Mouse (Mus musculus) adrenal gland, postnatal 10 days (tissue): ENCODE measurements around the gene Mgat4d. TPM values are rescaled to one million over a fixed set of nuclear protein-coding genes. Genes with fewer than 3 reads are reported as not detected.
A peak's percentile ranks its signal among the peaks of the same experiment; 100 is the strongest.
"Not testable (repeated sequence)": the region's sequence is repeated elsewhere in the genome, so short reads cannot be mapped to it uniquely, and the experiment has no call there.

ENCODE experiments used
- DNase-seq: peaks from one replicate; pipeline ENCODE4 v3.0.0; 2021; ENCODE audit warnings: mixed read lengths
- long read RNA-seq, 2 experiments: library from polyadenylated mRNA; stranded (forward); transcript quantifications; one replicate each; pipeline ENCODE4 v2.0.0; 2021
- total RNA-seq, 2 experiments: library from RNA; stranded (reverse); gene quantifications; 2 replicates each; pipeline ENCODE4 v1.2.3; 2021

Mgat4d gene
- not detected for total RNA-seq
- long read RNA-seq, experiment 1: 0 reads
- long read RNA-seq, experiment 2: 0 reads

- DNase-seq: no peak
These were observed at the start of gene Mgat4d for GRCm38 (mm10) chr8:83348263-83348662. Gene Mgat4d, plus strand, starts transcription at chr8:83348471.

- peak; percentile 49 for DNase-seq
These were observed 48.1 kb upstream of the Mgat4d start for GRCm38 (mm10) chr8:83300135-83300534.

DNA sequence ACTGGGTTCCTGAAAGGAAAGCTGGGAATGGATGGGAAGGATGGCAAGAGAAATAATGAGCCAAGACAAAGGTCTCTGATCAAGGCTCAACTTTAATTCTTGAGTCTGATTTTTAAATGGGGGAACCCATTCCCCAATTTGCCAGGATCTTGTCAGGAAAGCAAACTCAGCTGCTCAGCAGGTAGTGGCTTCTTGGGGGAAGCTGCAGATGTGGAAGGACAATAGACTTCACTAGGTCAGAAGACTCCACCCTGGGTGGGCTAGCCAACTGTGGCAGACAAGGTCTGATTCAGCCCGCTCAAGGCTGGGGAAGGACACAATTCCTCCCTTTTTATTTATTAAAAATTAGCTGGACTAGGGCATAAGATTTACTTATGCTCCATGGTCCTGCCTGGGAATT lies 43.3 kb upstream of the Mgat4d start:
- DNase-seq: no peak

DNA sequence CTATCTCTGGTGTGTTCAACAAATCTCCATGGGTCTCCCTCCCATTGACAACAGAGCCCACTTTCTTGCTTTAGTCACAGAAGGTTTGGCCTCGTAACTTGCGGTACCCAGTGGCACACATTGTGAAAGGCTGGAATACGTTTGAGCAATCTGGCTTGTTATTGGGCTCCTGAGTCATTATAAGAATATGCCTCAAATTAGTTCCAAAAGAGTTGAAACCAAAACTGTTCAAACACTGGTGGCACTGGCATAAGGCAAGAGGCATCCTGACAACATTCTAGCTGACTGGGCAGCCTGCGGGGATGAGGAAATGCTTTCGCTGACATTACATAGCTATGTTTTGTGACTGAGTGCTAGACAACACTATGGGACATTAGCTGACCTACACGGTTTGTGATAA lies 38.4 kb upstream of the Mgat4d start:
- no peak for DNase-seq

- DNase-seq: not testable (repeated sequence)
These were observed 33.2 kb upstream of the Mgat4d start for GRCm38 (mm10) chr8:83315084-83315483.

GRCm38 (mm10) chr8:83315691-83316090 lies 32.6 kb upstream of the Mgat4d start:
- DNase-seq: no peak

- DNase-seq: no peak
These were observed 27.7 kb upstream of the Mgat4d start for GRCm38 (mm10) chr8:83320543-83320942.

DNA sequence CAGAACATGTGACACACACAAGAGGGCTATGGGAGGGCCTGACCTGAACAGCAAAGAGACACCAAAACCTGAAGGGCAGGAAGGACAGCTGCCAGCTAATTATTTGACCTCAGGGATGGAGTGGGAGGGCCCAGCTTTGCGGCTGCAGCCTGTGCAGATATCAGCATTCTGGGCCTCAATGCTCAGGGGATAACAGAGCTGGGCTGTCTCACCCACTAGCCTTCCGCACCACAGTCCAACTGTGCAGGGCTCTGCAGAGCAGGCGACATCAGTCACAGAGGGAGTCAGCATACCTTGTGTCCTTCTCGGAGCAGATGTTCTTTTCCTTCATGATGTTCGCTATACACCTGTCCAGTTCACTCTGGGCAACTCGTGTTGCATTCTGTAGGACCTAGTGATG lies 25.9 kb upstream of the Mgat4d start:
- no peak for DNase-seq

DNA sequence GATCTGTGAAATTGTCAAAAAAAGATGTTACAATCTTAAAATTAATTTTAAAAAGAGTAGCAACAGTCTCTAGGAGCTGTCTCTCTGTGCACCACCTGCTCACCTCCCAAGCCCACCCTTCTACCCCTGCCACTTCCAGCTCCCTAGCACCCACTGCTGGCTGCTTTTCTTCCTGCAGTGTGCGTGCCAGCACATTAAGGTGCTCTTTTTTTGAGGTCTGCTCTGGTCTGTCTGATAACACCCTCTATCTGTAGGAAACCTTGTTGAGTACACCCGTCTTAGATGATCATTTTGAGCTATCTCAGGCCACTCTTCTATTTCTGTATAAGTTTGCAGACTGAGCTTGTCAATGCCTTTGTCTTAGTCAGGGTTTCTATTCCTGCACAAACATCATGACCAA lies 25.2 kb upstream of the Mgat4d start:
- DNase-seq: no peak

GRCm38 (mm10) chr8:83327889-83328288 lies 20.4 kb upstream of the Mgat4d start:
- DNase-seq: no peak

GRCm38 (mm10) chr8:83331567-83331898 lies 16.7 kb upstream of the Mgat4d start:
- peak; percentile 31 for DNase-seq

DNA sequence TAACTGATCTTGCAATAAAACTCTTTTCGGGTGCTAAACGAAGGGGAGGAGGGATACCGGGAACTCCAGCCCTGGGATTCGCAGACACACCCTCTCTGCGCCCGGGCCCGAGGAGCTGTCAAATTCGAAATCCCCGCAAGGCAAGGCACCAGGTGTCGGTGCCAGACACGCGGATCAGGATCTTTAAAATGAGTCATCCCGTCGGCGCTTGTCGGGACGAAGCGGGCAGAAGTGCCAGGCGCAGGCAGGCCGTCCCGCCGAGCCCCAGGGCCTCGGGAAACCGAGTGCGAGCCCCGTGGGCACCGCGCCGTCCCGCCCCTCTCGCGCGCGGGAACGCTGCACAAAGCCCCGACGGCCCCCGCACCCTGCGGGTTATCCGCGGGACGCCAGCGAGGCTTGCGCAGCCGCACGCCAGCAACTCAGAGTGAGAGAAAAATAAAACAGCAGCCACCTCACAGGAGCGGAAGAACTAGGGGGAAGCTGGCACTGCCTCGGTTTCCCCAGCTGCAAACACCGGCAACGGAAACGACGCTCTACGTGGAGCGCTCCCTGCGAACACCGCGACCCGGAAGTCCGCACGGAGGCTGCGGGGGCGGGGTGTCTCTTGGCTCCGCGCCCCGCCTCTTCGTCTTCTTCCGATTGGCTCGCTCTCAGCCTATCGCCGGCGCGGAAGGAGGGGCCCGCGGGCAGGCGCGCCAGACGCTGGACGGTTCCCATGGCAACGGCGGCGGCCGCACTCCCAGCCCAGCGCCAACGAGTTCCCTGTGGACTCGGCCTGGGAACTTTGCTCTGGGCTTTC lies 16.2 kb upstream of the Mgat4d start, which contains the start of gene Elmod2:
Gene Elmod2 (minus strand): TSS at position 588 of the 799 bp plus-strand sequence.
- DNase-seq: peak; percentile 99

- no peak for DNase-seq
These were observed 15.4 kb upstream of the Mgat4d start for GRCm38 (mm10) chr8:83332864-83333263.

- DNase-seq: no peak
These were observed 6.2 kb upstream of the Mgat4d start for GRCm38 (mm10) chr8:83342076-83342475.

DNA sequence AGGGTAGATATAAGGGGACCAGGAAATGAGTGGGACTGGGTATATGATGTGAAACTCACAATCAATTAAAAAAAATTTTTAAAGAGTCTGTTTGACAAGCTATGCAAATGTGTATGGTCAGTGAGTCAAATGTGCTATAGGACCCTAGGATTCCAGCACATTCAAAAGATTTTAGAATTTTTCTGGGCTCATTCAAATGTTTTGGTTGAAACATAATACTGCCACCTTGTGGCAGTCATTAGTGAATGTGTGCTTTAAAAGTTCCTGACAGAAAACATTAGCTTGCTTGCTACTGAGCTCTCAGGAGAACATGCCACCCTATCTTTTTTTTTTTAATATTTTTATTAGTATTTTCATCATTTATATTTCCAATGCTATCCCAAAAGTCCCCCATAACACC lies 5.6 kb upstream of the Mgat4d start:
- no peak for DNase-seq

GRCm38 (mm10) chr8:83351315-83351714 lies 3.0 kb downstream of the Mgat4d start:
- DNase-seq: peak; percentile 43

- DNase-seq: peak; percentile 12
These were observed 15.0 kb downstream of the Mgat4d start for GRCm38 (mm10) chr8:83363156-83363769.

DNA sequence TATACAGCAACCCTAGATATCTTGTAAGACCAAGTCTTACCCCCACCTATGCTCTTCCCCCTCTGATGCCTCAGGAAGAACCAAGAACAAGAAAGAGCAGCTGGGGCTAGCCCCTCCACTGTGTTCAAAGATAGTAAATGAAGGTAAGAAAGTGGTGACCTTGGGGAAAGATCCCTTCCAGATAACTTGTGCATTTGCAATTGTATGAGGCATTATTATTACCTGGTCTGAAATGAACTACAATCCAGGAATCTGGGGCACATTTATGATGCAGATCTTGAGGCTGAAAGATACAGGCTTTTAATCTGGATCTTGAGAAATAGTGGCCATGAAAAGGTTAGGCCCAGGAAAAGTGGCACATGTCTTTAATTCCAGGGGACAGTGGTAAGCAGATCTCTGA lies 29.0 kb downstream of the Mgat4d start:
- DNase-seq: no peak

DNA sequence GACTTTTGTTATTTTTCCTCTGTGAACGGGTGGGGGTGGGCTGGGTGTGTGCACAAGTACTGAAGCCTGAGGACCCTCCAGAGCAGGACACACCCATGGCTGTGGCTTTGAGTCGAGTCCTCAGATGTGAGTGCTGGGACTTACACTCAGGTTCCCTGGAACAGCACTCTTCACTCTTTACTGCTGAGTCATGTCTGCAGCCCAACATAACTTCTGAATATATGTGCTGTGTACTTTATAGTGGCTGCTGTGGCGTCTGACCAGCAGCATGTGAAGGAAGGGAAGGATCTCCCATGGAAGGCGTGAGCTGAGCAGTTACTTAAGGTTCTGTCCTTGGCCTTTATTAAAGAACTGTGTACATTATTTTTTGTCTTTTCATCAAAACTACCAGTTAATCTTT lies 31.9 kb downstream of the Mgat4d start:
- no peak for DNase-seq

- DNase-seq: no peak
These were observed 32.7 kb downstream of the Mgat4d start for GRCm38 (mm10) chr8:83381016-83381415.

GRCm38 (mm10) chr8:83382850-83383249 lies 34.6 kb downstream of the Mgat4d start:
- DNase-seq: no peak

GRCm38 (mm10) chr8:83389316-83390005 lies 41.2 kb downstream of the Mgat4d start, which contains the start of gene Clgn:
Gene Clgn, plus strand, starts transcription at chr8:83389867.
- peak; percentile 67 for DNase-seq
